Mouse (Mus musculus) hindbrain, embryonic 11.5 days (tissue): Measurements from ENCODE around the gene Aatk. TPM values are rescaled to one million over a fixed set of nuclear protein-coding genes. Genes with fewer than 3 reads are reported as not detected.

Source experiments
- ATAC-seq: fragments of 200-750 bp; cut with Nextera tagmentation; 2 replicates; pipeline ENCODE4 v1.8.0; 2017; ENCODE audit warnings: mild to moderate bottlenecking, moderate TSS enrichment, moderate library complexity; ENCODE audit not compliant: low FRiP score
- DNase-seq: peaks from one replicate; pipeline ENCODE4 v3.0.0-alpha.2; 2015; ENCODE audit warnings: low spot score
- H3K27ac ChIP-seq: fragments of 300-500 bp; sonication (generic); 2 replicates; pipeline ENCODE4 v1.5.1; 2014; ENCODE audit warnings: mild to moderate bottlenecking, low read depth, low read length
- H3K27me3 ChIP-seq: fragments of 300-500 bp; sonication (generic); 2 replicates; pipeline ENCODE4 v1.6.1; 2014; ENCODE audit warnings: mild to moderate bottlenecking, low read length, moderate library complexity, mixed read lengths; ENCODE audit not compliant: control insufficient read depth, insufficient read depth
- H3K36me3 ChIP-seq: fragments of 300-500 bp; sonication (generic); 2 replicates; pipeline ENCODE4 v1.6.1; 2014; ENCODE audit warnings: mild to moderate bottlenecking, low read length, moderate library complexity, mixed read lengths; ENCODE audit not compliant: control insufficient read depth, insufficient read depth
- H3K4me1 ChIP-seq: fragments of 300-500 bp; sonication (generic); replicated peaks from 2 replicates; pipeline ENCODE4 v1.6.1; 2014; ENCODE audit warnings: low read length, mixed read lengths; ENCODE audit not compliant: control insufficient read depth, insufficient read depth
- H3K4me2 ChIP-seq: fragments of 300-500 bp; sonication (generic); replicated peaks from 2 replicates; pipeline ENCODE4 v1.6.1; 2014; ENCODE audit warnings: mild to moderate bottlenecking, low read depth, low read length
- H3K4me3 ChIP-seq: fragments of 300-500 bp; sonication (generic); 2 replicates; pipeline ENCODE4 v1.5.1; 2014; ENCODE audit warnings: low read depth, low read length
- H3K9ac ChIP-seq: fragments of 300-500 bp; sonication (generic); 2 replicates; pipeline ENCODE4 v1.6.1; 2014; ENCODE audit warnings: low read depth, low read length
- H3K9me3 ChIP-seq: fragments of 300-500 bp; sonication (generic); 2 replicates; pipeline ENCODE4 v1.6.1; 2016; ENCODE audit warnings: low read length; ENCODE audit not compliant: control insufficient read depth
- WGBS: fragments of 180-500 bp; shearing (Covaris S2); extraction: QIAGEN DNeasy Blood & Tissue Kit; methylation state at CpG from one replicate; pipeline ENCODE4 v1.1.7; 2014; 5-methylcytosine and 5-hydroxymethylcytosine counted together
- polyA plus RNA-seq: library from polyadenylated mRNA; unstranded; fragments of >200 nt; fragmentation: Nextera tagmentation; extraction: Ambion mirVana; gene quantifications from 2 replicates; pipeline ENCODE4 v1.2.1, GENCODE M21; 2014

Gene Aatk
- polyA plus RNA-seq, 1 experiment from 2014 or later, result 1.9 TPM

DNA sequence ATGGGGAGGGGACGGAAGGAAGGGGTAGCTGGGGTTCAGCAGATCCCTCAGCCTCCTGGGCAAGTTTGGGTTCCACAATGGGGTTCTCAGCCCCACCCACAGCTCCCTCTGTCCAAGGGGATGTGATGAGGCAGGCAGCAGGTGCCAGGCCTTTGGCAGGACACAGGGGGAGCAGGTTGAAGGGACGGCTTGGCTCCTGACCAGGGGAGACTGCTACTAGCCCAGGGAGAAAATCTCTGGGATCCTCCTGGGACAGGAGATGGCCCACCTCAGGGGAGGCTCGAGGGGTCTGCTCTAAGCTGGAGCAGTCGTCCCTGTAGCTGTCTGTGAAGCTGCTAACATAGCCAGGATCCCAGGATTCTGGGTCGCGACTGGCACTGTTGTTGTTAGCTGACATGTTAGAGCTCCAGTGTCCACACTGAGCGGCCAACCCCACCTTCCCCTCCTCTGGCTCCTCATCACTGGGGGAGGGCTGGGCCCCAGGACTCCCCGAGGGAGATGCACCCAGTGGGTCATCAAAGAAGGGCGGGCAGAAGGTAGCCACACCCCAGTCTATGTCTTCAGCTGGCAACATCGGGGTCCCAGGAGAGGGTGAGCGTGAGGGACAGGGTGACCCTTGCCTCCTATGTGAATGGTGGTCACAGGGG, 35.7 kb downstream of the Aatk start:
- H3K36me3 ChIP-seq, result no peaks in the 10 kb centered on the region
- peaks cover 5% of the 10 kb centered on the region; the same call in 1 of the 2 replicates for H3K27me3 ChIP-seq
- H3K9me3 ChIP-seq, result no peaks in the 10 kb centered on the region
- WGBS, result 67% methylated on average over 11 of the region's 11 CpGs
- no peak overlapping the region for H3K4me3 ChIP-seq
- H3K9ac ChIP-seq, result no peak overlapping the region
- no peak overlapping the region for H3K4me2 ChIP-seq
- peaks cover 12% of the 10 kb centered on the region for H3K4me1 ChIP-seq
- DNase-seq (no peak), ATAC-seq (0 out of 2 replicates have a peak, but pooled peaks have one; percentile 5)
- H3K27ac ChIP-seq, result no peak overlapping the region

DNA sequence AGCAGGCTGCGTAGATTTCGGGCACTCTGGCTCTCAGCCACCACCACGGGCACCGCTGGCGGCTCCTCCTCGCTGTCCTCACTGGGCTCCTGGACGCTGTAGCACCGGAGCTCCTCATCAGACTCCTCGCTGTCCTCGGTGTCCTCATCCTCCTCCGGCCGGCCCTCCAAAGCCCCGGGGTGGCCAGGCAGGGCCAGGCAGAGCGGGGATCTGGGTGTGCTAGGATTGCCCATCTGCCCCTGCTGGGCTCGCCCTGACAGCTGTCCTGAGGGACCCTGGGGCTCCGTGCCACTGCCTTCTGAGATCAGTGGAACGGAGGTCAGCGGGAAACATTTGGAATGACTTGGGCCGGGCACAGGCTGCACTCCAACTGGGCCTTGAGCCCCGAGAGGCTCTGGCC, 37.0 kb downstream of the Aatk start:
- H3K4me3 ChIP-seq, result no peak overlapping the region
- H3K36me3 ChIP-seq, result no peaks in the 10 kb centered on the region
- H3K4me2 ChIP-seq, result no peak overlapping the region
- H3K9ac ChIP-seq, result no peak overlapping the region
- 85% methylated on average over 20 of the region's 20 CpGs for WGBS
- peaks cover 5% of the 10 kb centered on the region; the same call in 1 of the 2 replicates for H3K27me3 ChIP-seq
- no peak for DNase-seq
- no peak overlapping the region for H3K27ac ChIP-seq
- ATAC-seq, result no peak
- H3K4me1 ChIP-seq, result peaks cover 12% of the 10 kb centered on the region
- H3K9me3 ChIP-seq, result no peaks in the 10 kb centered on the region

DNA sequence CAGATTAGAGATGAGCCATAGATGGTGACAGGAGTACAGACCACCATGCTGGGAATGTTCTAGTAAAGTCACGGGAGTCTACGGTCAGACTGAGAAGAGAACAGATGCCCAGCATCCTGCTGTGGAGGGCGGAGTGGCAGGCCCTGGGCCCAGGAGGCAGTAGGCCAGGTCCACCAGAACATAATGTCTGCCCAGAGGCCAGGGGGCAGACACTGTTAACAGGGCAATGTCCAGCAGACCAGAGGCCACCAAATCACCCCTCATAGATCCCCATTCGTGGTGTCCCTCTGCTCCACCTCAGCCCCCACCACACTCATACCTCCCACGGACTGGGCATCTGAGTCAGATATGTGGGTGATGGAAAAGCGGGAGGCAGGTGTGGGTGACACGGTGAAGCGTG, 38.0 kb downstream of the Aatk start:
- H3K27ac ChIP-seq, result no peak overlapping the region
- 87% methylated on average over 8 of the region's 8 CpGs for WGBS
- ATAC-seq, result no peak
- no peak overlapping the region for H3K4me3 ChIP-seq
- no peaks in the 10 kb centered on the region for H3K36me3 ChIP-seq
- peaks cover 12% of the 10 kb centered on the region for H3K4me1 ChIP-seq
- DNase-seq, result no peak
- H3K4me2 ChIP-seq, result no peak overlapping the region
- no peak overlapping the region for H3K9ac ChIP-seq
- no peaks in the 10 kb centered on the region for H3K9me3 ChIP-seq
- peaks cover 5% of the 10 kb centered on the region; the same call in 1 of the 2 replicates for H3K27me3 ChIP-seq

DNA sequence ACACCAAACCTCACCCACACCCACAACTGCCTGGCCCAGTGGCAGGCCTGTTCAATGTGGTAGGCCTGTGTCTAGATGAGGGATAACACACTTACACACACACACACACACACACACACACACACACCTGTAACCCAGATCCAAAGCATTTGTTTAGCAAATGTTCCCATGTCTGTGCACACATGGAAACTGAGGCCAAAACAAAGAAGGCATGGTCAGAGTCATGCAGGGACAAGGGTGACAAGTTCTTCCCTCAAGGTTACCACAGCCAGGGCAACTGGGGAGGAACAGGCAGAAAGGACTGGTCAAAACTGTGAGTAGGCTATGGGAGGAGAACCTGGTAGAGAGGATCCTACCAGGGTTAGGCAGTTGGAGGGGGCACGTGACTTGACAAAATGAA, 38.5 kb downstream of the Aatk start:
- Histone ChIP-seq H3K9me3 (no peaks in the 10 kb centered on the region), H3K27me3 (peaks cover 5% of the 10 kb centered on the region; the same call in 1 of the 2 replicates), H3K4me1 (peaks cover 11% of the 10 kb centered on the region), H3K9ac (no peak overlapping the region), H3K27ac (no peak overlapping the region), H3K4me3 (no peak overlapping the region), H3K4me2 (no peak overlapping the region), H3K36me3 (no peaks in the 10 kb centered on the region)
- WGBS, result 93% methylated on average over 1 of the region's 1 CpGs
- DNase-seq, result no peak
- ATAC-seq, result no peak

DNA sequence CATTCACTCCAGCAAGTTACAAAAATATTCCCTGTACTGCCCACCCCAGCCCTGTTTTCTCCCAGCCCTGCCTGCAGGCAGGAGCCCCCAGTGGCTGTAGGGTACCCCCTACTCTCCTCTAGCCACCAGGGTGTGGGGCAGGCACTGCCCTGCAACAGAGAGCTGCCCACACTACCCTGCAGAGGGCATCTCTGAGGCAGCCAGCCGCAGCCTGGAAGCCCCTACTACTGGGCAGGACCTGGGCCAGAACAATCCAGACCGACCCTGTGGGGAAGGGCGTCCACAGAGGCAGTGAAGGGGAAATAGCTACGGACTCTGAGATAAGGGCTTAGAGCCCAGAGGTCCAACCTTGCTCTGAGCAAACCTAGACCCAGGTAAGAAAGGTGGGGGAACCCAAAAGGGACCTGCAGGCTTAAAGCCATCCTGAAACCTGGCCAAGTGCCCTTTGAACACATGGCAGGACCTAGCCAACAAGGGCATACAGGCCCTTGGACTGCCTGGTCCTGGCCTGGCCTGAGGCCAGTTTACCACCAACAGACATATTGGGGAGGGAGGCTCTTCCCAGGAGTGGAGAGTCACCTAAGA, 39.4 kb downstream of the Aatk start:
- whole genome bisulfite sequencing, result 85% methylated on average over 4 of the region's 4 CpGs
- H3K36me3 ChIP-seq, result no peaks in the 10 kb centered on the region
- no peak overlapping the region for H3K9ac ChIP-seq
- H3K4me3 ChIP-seq, result no peak overlapping the region
- no peaks in the 10 kb centered on the region for H3K9me3 ChIP-seq
- no peak for ATAC-seq
- no peak for DNase-seq
- no peak overlapping the region for H3K27ac ChIP-seq
- peaks cover 6% of the 10 kb centered on the region for H3K4me1 ChIP-seq
- H3K4me2 ChIP-seq, result no peak overlapping the region
- H3K27me3 ChIP-seq, result peaks cover 4% of the 10 kb centered on the region; the same call in 1 of the 2 replicates

DNA sequence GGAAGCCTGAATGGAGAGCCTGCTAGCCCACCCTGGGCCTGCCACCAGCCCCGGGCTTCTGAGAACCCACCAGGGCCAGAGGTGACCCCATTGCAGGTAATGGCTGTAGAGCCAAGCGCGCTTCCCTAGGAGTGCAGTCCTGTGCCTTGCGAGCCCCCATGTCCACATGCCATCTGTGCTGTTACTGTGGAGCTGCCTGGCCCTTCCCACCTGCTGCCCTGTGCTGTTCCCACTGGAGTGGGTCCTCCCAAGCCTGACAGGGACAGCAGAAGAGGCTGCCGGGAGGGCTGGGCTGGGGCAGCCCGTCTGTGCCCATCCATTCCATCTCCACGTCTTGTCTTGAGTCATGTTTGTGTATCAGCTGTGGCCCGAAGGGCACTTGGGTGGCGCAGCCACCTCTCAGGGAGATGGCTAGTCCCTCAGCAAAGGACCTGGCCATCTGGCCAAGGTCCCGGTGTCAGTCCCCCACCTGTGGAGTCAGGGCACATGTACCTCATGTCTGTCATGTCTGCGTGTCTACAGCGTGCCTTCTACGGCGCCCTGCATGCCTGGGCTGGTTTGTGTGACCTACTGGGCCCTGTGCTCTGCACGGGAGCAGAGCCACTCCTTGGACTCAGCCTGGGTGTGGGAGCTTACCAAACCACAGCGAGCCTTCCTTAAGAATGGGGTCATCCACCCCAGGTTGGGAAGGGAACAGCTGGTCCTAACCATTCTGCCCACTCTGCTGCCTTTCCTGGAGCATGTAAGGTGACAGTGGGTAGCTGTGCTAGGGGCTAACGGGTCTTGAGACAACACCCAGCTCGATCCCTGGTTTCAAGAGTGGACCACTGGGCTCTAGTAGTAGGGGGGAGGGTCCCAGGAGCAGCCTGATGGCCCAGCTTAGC, 41.3 kb downstream of the Aatk start:
- Histone ChIP-seq H3K36me3 (no peaks in the 10 kb centered on the region), H3K9ac (no peak overlapping the region), H3K27ac (no peak overlapping the region), H3K4me3 (no peak overlapping the region), H3K4me2 (no peak overlapping the region), H3K4me1 (no peaks in the 10 kb centered on the region), H3K27me3 (no peaks in the 10 kb centered on the region), H3K9me3 (no peaks in the 10 kb centered on the region)
- ATAC-seq, result no peak
- no peak for DNase-seq
- 88% methylated on average over 18 of the region's 18 CpGs for WGBS

DNA sequence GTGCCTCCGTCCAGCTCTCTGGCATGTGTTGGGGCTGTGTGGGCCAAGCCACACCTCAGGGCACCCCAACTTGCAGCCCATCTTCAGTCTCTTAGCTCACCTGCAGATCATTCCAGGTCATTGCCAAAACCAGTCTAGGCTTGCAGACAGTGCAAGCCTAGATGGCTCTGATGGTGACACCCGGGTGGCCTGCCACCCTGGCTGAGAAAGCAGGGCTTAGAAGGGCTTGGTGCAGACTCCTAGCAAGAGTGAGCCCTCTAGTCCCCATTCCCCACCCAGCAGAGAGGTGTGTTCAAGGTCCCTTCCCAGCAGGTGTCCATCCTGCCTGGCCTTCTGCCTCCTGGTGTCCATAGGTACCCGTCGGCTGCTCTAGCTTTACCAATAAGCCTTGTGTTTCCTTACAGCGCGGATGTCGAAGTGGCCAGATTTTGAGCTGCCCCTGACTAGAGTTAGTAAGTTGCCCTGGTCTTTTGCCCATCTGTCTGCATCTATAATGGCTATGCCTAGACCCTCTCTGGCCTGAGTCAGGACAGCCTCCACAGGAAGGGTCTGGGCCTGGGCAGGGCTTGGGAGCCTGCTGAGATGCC, 44.2 kb downstream of the Aatk start:
- Histone ChIP-seq H3K27ac (no peak overlapping the region), H3K36me3 (no peaks in the 10 kb centered on the region), H3K9me3 (no peaks in the 10 kb centered on the region), H3K4me3 (no peak overlapping the region), H3K4me1 (no peaks in the 10 kb centered on the region), H3K9ac (no peak overlapping the region), H3K27me3 (no peaks in the 10 kb centered on the region), H3K4me2 (no peak overlapping the region)
- no peak for ATAC-seq
- 91% methylated on average over 7 of the region's 7 CpGs for WGBS
- no peak for DNase-seq

DNA sequence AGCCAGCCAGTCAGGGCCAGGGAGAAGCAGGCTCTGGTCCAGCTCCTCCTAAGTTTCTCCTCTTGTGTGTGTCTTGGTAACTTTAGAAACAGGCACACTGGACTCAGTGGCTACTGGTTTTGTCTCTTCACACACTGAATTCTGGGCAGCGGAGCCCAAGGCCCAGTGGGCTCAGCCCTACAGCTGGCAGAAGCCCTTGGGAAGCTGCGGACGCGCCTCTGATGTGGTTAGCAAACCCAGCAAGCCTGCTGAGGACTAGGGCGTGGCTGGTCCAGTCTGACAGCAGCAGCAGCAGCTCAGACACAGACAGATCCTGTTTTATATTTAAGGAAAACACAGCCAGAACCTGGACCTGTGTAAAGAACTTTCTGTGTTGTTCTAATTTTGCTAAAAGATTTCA, 44.9 kb downstream of the Aatk start:
- H3K36me3 ChIP-seq, result no peaks in the 10 kb centered on the region
- no peak overlapping the region for H3K4me3 ChIP-seq
- ATAC-seq (no peak), DNase-seq (no peak)
- WGBS, result 68% methylated on average over 5 of the region's 5 CpGs
- H3K4me1 ChIP-seq, result no peaks in the 10 kb centered on the region
- H3K4me2 ChIP-seq, result no peak overlapping the region
- no peak overlapping the region for H3K9ac ChIP-seq
- H3K27me3 ChIP-seq, result no peaks in the 10 kb centered on the region
- no peaks in the 10 kb centered on the region for H3K9me3 ChIP-seq
- H3K27ac ChIP-seq, result no peak overlapping the region
